Mouse (Mus musculus) adrenal gland, postnatal 0 days (tissue): ENCODE results near the gene Rpap2. TPM values are rescaled to one million over a fixed set of nuclear protein-coding genes. Genes with fewer than 3 reads are reported as not detected.

Source experiments
- polyA plus RNA-seq: library from polyadenylated mRNA; unstranded; fragments of >200 nt; fragmentation: Nextera tagmentation; extraction: Ambion mirVana; gene quantifications from 2 replicates; pipeline ENCODE4 v1.2.1, GENCODE M21; 2015

The Rpap2 gene
- 17.2 and 21.3 TPM in 2 replicates for polyA plus RNA-seq

GRCm38 (mm10) chr5:107597301-107598077, at the start of gene Rpap2, which contains the start of gene Glmn:
TSS of gene Rpap2 (plus strand) at chr5:107597373.
TSS of gene Glmn (minus strand) at chr5:107597888.

Other genes starting within 250 kb of the Rpap2 start
- 2.2 and 3.9 TPM in 2 replicates for gene Ephx4, start 194.6 kb upstream of the Rpap2 start, polyA plus RNA-seq
- gene Lpcat2b, start 165.8 kb upstream of the Rpap2 start, polyA plus RNA-seq: not detected in 2 replicates
- gene Btbd8, start 159.4 kb upstream of the Rpap2 start, polyA plus RNA-seq: 5.8 and 6.3 TPM in 2 replicates
- 0.24 and 0.37 TPM in 2 replicates for gene Gm42669, start 89.8 kb upstream of the Rpap2 start, polyA plus RNA-seq
- gene 1700028K03Rik, start 62.7 kb upstream of the Rpap2 start, polyA plus RNA-seq: 0.04 and 0.13 TPM in 2 replicates
- 28.1 and 28.3 TPM in 2 replicates for gene Glmn, start 515 bp downstream of the Rpap2 start, polyA plus RNA-seq
- 0.13 and 0.21 TPM in 2 replicates for gene Gfi1, start 128.7 kb downstream of the Rpap2 start, polyA plus RNA-seq
- 0.15 TPM in 1 of 2 replicates, not detected in the other for gene Ube2d2b, start 232.7 kb downstream of the Rpap2 start, polyA plus RNA-seq